Mouse (Mus musculus): ENCODE results near the gene Tmem164. TPM values are rescaled to one million over a fixed set of nuclear protein-coding genes. Genes with fewer than 3 reads are reported as not detected.
A peak's percentile ranks its signal among the peaks of the same experiment; 100 is the strongest.

Tmem164 gene
- polyA plus RNA-seq, 1 experiment = 30.2 TPM

- Histone ChIP-seq H3K4me1 (ENCODE audit: control insufficient read depth, insufficient read depth, low read length) (no peaks in the 10 kb centered on the region; the same call in 1 of the 2 replicates), H3K4me3 (replicated peaks; ENCODE audit: control insufficient read depth, low read depth, low read length) (no peak overlapping the region), H3K27ac (ENCODE audit: control insufficient read depth, insufficient read depth, low read depth, low read length, poor library complexity) (no peak overlapping the region)
- TF ChIP-seq CTCF (IDR thresholded peaks at IDR 0.05; ENCODE audit: control insufficient read depth, insufficient read depth, low read length) (no peak), POLR2A (IDR thresholded peaks at IDR 0.05; ENCODE audit: borderline replicate concordance, control insufficient read depth, low read depth, low read length) (no peak)
- 98% methylated on average over 3 of the region's 3 CpGs for WGBS
Measured at GRCm38 (mm10) chrX:142837316-142837715, 156.1 kb downstream of the Tmem164 start.

DNA sequence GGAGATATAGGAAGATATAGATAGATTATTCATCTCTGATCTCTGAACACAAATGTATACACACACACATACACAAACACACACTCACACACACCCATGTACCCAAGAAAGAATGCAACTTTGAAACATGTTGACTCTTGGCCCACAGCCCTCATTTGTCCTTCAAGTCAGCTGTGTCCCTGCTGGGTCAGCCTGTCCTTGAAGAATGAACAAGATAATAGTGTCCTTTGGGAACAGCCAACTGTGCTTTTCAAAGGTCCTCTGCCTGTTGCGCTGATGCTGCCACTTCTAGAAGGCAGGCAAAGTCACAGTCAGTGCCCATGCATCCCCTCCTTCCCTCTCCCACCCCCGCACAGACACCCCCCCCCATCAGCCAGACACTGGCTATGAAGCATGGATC is 157.6 kb downstream of the Tmem164 start:
- Histone ChIP-seq H3K4me1 (ENCODE audit: control insufficient read depth, insufficient read depth, low read length) (no peaks in the 10 kb centered on the region; the same call in 1 of the 2 replicates), H3K27ac (ENCODE audit: control insufficient read depth, insufficient read depth, low read depth, low read length, poor library complexity) (no peak overlapping the region), H3K4me3 (replicated peaks; ENCODE audit: control insufficient read depth, low read depth, low read length) (no peak overlapping the region)
- 81% methylated on average over 2 of the region's 2 CpGs for WGBS
- TF ChIP-seq CTCF (IDR thresholded peaks at IDR 0.05; ENCODE audit: control insufficient read depth, insufficient read depth, low read length) = no peak
- TF ChIP-seq POLR2A (IDR thresholded peaks at IDR 0.05; ENCODE audit: borderline replicate concordance, control insufficient read depth, low read depth, low read length) = no peak

- H3K27ac ChIP-seq (ENCODE audit: control insufficient read depth, insufficient read depth, low read depth, low read length, poor library complexity) = no peak overlapping the region
- 81% methylated on average over 7 of the region's 7 CpGs for WGBS
- no peak for TF ChIP-seq POLR2A (IDR thresholded peaks at IDR 0.05; ENCODE audit: borderline replicate concordance, control insufficient read depth, low read depth, low read length)
- TF ChIP-seq CTCF (IDR thresholded peaks at IDR 0.05; ENCODE audit: control insufficient read depth, insufficient read depth, low read length) = no peak
- H3K4me1 ChIP-seq (ENCODE audit: control insufficient read depth, insufficient read depth, low read length) = no peaks in the 10 kb centered on the region; the same call in 1 of the 2 replicates
- H3K4me3 ChIP-seq (replicated peaks; ENCODE audit: control insufficient read depth, low read depth, low read length) = no peak overlapping the region
Measured at GRCm38 (mm10) chrX:142839411-142839810, 158.2 kb downstream of the Tmem164 start.

DNA sequence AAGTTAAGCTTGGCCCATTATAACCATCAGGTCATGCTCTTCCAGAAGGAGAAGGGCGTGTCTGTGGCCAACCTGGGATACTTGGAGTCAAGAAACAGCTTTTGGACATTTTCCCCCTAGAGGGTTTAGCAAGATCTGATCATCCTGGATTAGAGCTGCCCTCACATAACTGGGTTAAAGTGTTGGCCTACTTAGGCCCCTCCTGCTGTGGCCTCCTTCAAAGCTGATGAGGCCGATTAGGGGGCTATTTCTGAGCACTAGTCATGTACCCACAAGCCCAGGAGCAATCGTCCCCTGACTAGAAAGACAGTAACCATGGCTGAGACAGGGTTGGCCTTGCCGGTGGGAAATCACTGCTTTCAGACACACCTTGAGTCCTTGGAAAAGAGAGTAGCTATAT is 160.7 kb downstream of the Tmem164 start:
- H3K4me3 ChIP-seq (replicated peaks; ENCODE audit: control insufficient read depth, low read depth, low read length) = no peak overlapping the region
- TF ChIP-seq POLR2A (IDR thresholded peaks at IDR 0.05; ENCODE audit: borderline replicate concordance, control insufficient read depth, low read depth, low read length) (no peak), CTCF (IDR thresholded peaks at IDR 0.05; ENCODE audit: control insufficient read depth, insufficient read depth, low read length) (no peak)
- 87% methylated on average over 4 of the region's 4 CpGs for WGBS

GRCm38 (mm10) chrX:142846266-142846665 is 165.1 kb downstream of the Tmem164 start:
- Histone ChIP-seq H3K27ac (ENCODE audit: control insufficient read depth, insufficient read depth, low read depth, low read length, poor library complexity) (no peak overlapping the region), H3K4me1 (ENCODE audit: control insufficient read depth, insufficient read depth, low read length) (no peaks in the 10 kb centered on the region), H3K4me3 (replicated peaks; ENCODE audit: control insufficient read depth, low read depth, low read length) (no peak overlapping the region)
- 82% methylated on average over 6 of the region's 6 CpGs for WGBS
- TF ChIP-seq POLR2A (IDR thresholded peaks at IDR 0.05; ENCODE audit: borderline replicate concordance, control insufficient read depth, low read depth, low read length) = no peak
- TF ChIP-seq CTCF (IDR thresholded peaks at IDR 0.05; ENCODE audit: control insufficient read depth, insufficient read depth, low read length) = no peak

More for the DNA sequence above, 160.7 kb downstream of the Tmem164 start:
- no peak overlapping the region for H3K27ac ChIP-seq (ENCODE audit: control insufficient read depth, insufficient read depth, low read depth, low read length, poor library complexity)
- no peaks in the 10 kb centered on the region; the same call in 1 of the 2 replicates for H3K4me1 ChIP-seq (ENCODE audit: control insufficient read depth, insufficient read depth, low read length)

GRCm38 (mm10) chrX:142848032-142848431 is 166.8 kb downstream of the Tmem164 start:
- WGBS = 87% methylated on average over 9 of the region's 9 CpGs
- Histone ChIP-seq H3K4me3 (replicated peaks; ENCODE audit: control insufficient read depth, low read depth, low read length) (no peak overlapping the region), H3K4me1 (ENCODE audit: control insufficient read depth, insufficient read depth, low read length) (no peaks in the 10 kb centered on the region), H3K27ac (ENCODE audit: control insufficient read depth, insufficient read depth, low read depth, low read length, poor library complexity) (no peak overlapping the region)
- no peak for TF ChIP-seq POLR2A (IDR thresholded peaks at IDR 0.05; ENCODE audit: borderline replicate concordance, control insufficient read depth, low read depth, low read length)
- TF ChIP-seq CTCF (IDR thresholded peaks at IDR 0.05; ENCODE audit: control insufficient read depth, insufficient read depth, low read length) = no peak

- H3K4me3 ChIP-seq (replicated peaks; ENCODE audit: control insufficient read depth, low read depth, low read length) = no peak overlapping the region
- TF ChIP-seq POLR2A (IDR thresholded peaks at IDR 0.05; ENCODE audit: borderline replicate concordance, control insufficient read depth, low read depth, low read length) (no peak), CTCF (IDR thresholded peaks at IDR 0.05; ENCODE audit: control insufficient read depth, insufficient read depth, low read length) (no peak)
- 92% methylated on average over 2 of the region's 2 CpGs for WGBS
Measured at GRCm38 (mm10) chrX:142869844-142870243, 188.6 kb downstream of the Tmem164 start.

DNA sequence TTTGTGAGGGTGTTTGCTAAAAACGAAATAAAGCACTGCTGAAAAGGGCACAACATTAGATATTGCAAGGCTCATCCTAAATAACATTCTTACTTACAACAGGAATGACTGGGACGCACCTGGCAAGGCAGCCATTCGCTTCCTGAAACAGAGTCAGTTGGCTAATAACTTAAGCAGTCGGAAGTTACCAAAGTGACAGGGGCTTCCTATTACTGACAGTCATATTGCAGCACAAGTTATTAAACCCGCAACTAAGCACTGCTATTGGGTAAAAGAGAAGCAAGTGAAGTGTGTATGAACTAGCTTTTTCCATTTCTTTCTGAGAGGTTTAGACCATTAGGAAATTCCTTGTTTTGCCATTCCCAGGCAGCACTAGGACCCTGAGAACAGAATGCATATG is 201.0 kb downstream of the Tmem164 start:
- TF ChIP-seq CTCF (IDR thresholded peaks at IDR 0.05; ENCODE audit: control insufficient read depth, insufficient read depth, low read length) (no peak), POLR2A (IDR thresholded peaks at IDR 0.05; ENCODE audit: borderline replicate concordance, control insufficient read depth, low read depth, low read length) (no peak)
- Histone ChIP-seq H3K4me3 (replicated peaks; ENCODE audit: control insufficient read depth, low read depth, low read length) (peak overlapping the region; percentile 11), H3K27ac (ENCODE audit: control insufficient read depth, insufficient read depth, low read depth, low read length, poor library complexity) (no peak overlapping the region), H3K4me1 (ENCODE audit: control insufficient read depth, insufficient read depth, low read length) (no peaks in the 10 kb centered on the region)
- 30% methylated on average over 5 of the region's 5 CpGs for WGBS

More at GRCm38 (mm10) chrX:142869844-142870243, 188.6 kb downstream of the Tmem164 start:
- no peaks in the 10 kb centered on the region for H3K4me1 ChIP-seq (ENCODE audit: control insufficient read depth, insufficient read depth, low read length)
- no peak overlapping the region for H3K27ac ChIP-seq (ENCODE audit: control insufficient read depth, insufficient read depth, low read depth, low read length, poor library complexity)

- 65% methylated on average over 4 of the region's 4 CpGs for WGBS
- H3K4me3 ChIP-seq (replicated peaks; ENCODE audit: control insufficient read depth, low read depth, low read length) = no peak overlapping the region
- H3K27ac ChIP-seq (ENCODE audit: control insufficient read depth, insufficient read depth, low read depth, low read length, poor library complexity) = no peak overlapping the region
Measured at GRCm38 (mm10) chrX:142883593-142883992, 202.4 kb downstream of the Tmem164 start.

More at GRCm38 (mm10) chrX:142883593-142883992, 202.4 kb downstream of the Tmem164 start:
- TF ChIP-seq POLR2A (IDR thresholded peaks at IDR 0.05; ENCODE audit: borderline replicate concordance, control insufficient read depth, low read depth, low read length) = no peak
- TF ChIP-seq CTCF (IDR thresholded peaks at IDR 0.05; ENCODE audit: control insufficient read depth, insufficient read depth, low read length) = no peak
- H3K4me1 ChIP-seq (ENCODE audit: control insufficient read depth, insufficient read depth, low read length) = no peaks in the 10 kb centered on the region

Measured in bone marrow, adult 2 months (tissue).